Mouse (Mus musculus): Measurements from ENCODE around the gene Epha1.

- no peak for TF ChIP-seq CTCF (IDR thresholded peaks at IDR 0.05; ENCODE audit: low read depth, low read length)
- no peak for TF ChIP-seq POLR2A (IDR thresholded peaks at IDR 0.05; ENCODE audit: borderline replicate concordance, low read depth, low read length)
Measured at GRCm38 (mm10) chr6:42374701-42375100, 1.6 kb upstream of the Epha1 start.
